Mouse (Mus musculus) limb, embryonic 10.5 days (tissue): ENCODE data around the gene Nfatc2ip. TPM values are rescaled to one million over a fixed set of nuclear protein-coding genes. Genes with fewer than 3 reads are reported as not detected.
"Not testable (repeated sequence)": the region's sequence is repeated elsewhere in the genome, so short reads cannot be mapped to it uniquely, and the experiment has no call there.

Source experiments
- DNase-seq: peaks from one replicate; pipeline ENCODE4 v3.0.0-alpha.2; 2017; ENCODE audit warnings: low spot score
- H3K27ac ChIP-seq: fragments of 300-500 bp; sonication (generic); 2 replicates; pipeline ENCODE4 v1.5.1; 2016; ENCODE audit warnings: mild to moderate bottlenecking
- H3K27me3 ChIP-seq: fragments of 300-500 bp; sonication (generic); 2 replicates; pipeline ENCODE4 v1.6.1; 2016; ENCODE audit warnings: low read depth, mild to moderate bottlenecking; ENCODE audit not compliant: poor library complexity, severe bottlenecking
- H3K36me3 ChIP-seq: fragments of 300-500 bp; sonication (generic); 2 replicates; pipeline ENCODE4 v1.6.1; 2016; ENCODE audit warnings: mild to moderate bottlenecking, moderate library complexity
- H3K4me1 ChIP-seq: fragments of 300-500 bp; sonication (generic); 2 replicates; pipeline ENCODE4 v1.6.1; 2016
- H3K4me3 ChIP-seq: fragments of 300-500 bp; sonication (generic); 2 replicates; pipeline ENCODE4 v1.5.1; 2016; ENCODE audit warnings: mild to moderate bottlenecking, moderate library complexity
- H3K9me3 ChIP-seq: fragments of 300-500 bp; sonication (generic); replicated peaks from 2 replicates; pipeline ENCODE4 v1.6.1; 2016; ENCODE audit warnings: mild to moderate bottlenecking
- whole genome bisulfite sequencing: fragments of 180-500 bp; shearing (Covaris S2); methylation state at CpG from one replicate; pipeline ENCODE4 v1.1.7; 2016; 5-methylcytosine and 5-hydroxymethylcytosine counted together
- polyA plus RNA-seq: library from polyadenylated mRNA; unstranded; fragments of >200 nt; fragmentation: Nextera tagmentation; extraction: Ambion mirVana; gene quantifications from 2 replicates; pipeline ENCODE4 v1.2.1, GENCODE M21; 2016

Gene Nfatc2ip
- polyA plus RNA-seq, 1 experiment from 2014 or later, result 2.6 TPM

DNA sequence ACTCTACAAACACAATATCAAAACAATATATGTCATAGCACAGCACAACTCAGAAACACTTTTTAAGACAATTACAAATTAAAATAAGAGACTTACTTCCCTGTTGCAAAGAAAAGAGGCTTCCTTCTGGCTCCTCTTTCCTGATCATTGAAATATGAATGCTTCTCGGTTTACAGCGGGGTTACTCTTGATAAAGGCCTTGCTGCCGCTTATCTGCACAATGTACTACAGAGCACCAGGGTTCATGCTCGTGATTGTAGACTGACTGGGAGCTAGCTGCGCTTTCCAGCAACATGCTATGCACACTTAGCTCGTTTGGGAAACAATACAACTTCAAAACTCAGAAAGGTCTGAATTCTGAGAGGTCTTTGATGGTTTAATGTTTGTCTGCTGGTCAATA, 684 bp upstream of the Nfatc2ip start:
- H3K36me3 ChIP-seq, result peaks cover 7% of the 10 kb centered on the region
- H3K27me3 ChIP-seq, result no peaks in the 10 kb centered on the region
- H3K9me3 ChIP-seq, result no peaks in the 10 kb centered on the region
- H3K27ac ChIP-seq, result peak overlapping the region; percentile 81; the same call in 1 of the 2 replicates
- WGBS, result 62% methylated on average over 6 of the region's 6 CpGs
- peak overlapping the region; percentile 97 for H3K4me3 ChIP-seq
- H3K4me1 ChIP-seq, result peaks cover 9% of the 10 kb centered on the region
- no peak for DNase-seq

DNA sequence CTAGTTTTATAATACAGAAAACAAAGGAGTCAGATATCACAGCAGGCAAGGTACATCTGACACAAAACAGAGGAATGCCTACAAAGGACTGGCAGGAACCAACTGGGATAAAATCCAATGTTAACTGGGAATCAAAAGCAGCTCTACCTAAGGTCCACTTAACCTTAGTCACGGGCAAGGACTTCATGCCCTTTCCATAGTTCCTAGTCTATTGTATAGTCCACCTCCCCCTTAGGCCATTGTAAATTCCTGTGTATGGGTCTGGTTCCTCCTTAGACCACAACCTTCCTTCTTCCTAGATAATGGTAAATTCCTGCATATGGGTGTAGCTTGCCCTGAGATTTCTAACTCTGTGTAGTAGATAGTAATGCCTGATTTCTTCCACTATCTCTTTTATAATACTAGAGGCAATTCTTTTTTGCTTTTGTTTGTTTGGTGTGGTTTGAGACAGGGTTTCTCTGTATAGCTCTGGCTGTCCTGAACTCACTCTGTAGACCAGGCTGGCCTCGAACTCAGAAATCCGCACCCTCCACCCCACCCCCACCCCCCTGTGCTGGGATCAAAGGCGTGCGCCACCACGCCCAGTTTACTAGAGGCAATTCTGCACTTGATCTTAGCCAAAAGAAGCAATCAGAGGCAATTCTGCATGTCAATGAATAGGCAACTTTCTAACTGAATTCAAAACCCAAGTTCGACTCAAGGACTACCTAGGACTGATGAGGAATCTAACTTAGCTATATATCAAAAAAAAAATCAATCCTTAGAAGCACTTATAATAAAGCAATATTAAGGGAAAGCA, 4.3 kb downstream of the Nfatc2ip start:
- not testable (repeated sequence) for H3K27ac ChIP-seq, H3K9me3 ChIP-seq, DNase-seq, H3K4me1 ChIP-seq, H3K27me3 ChIP-seq, H3K4me3 ChIP-seq
- peaks cover 50% of the 10 kb centered on the region for H3K36me3 ChIP-seq
- 87% methylated on average over 7 of the region's 7 CpGs for WGBS

DNA sequence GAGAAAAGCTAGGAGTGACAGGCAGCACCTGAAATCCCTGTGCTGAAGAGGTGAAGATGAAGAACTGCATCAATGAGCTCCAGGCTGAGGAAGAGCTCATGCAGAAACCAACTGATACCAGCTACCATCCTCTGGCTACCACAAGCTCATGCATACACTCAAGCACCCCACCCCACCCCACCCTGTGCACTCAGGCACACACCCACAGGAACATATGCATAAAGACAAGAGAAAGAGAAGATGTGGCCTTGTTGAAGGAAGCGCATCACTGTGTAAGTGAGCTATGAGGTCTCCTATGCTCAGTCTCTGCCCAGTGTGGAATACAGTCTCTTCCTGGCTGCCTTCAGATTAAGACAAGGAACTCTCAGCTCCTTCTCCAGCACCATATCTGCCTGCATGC, 8.4 kb downstream of the Nfatc2ip start:
- Histone ChIP-seq H3K4me3 (no peak overlapping the region), H3K4me1 (no peaks in the 10 kb centered on the region), H3K36me3 (peaks cover 75% of the 10 kb centered on the region), H3K27ac (no peak overlapping the region), H3K9me3 (no peaks in the 10 kb centered on the region), H3K27me3 (no peaks in the 10 kb centered on the region)
- no peak for DNase-seq
- 96% methylated on average over 1 of the region's 1 CpGs for WGBS

DNA sequence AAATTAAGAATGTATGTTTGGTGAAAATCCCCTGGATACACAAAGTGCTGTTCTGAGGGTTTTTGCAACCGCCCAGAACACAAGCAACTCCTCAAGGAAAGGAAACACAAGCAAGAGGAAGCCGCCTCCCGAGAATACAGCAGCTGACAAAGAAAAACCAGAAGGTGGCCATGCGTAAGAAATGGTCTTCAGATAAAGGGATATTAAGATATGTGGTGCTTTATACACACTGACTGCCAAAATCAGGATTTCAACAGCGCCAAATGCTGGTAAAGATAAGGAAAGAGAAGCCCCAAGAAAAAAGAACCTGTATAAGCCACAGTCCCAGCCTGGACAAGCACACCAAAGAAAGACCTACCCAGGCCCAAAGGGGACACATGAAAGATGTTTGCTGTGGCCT, 13.0 kb downstream of the Nfatc2ip start:
- no peaks in the 10 kb centered on the region for H3K9me3 ChIP-seq
- DNase-seq, result no peak
- WGBS, result 93% methylated on average over 5 of the region's 5 CpGs
- no peak overlapping the region for H3K27ac ChIP-seq
- H3K4me1 ChIP-seq, result no peaks in the 10 kb centered on the region
- H3K4me3 ChIP-seq, result no peak overlapping the region
- H3K27me3 ChIP-seq, result no peaks in the 10 kb centered on the region
- H3K36me3 ChIP-seq, result peaks cover 43% of the 10 kb centered on the region

DNA sequence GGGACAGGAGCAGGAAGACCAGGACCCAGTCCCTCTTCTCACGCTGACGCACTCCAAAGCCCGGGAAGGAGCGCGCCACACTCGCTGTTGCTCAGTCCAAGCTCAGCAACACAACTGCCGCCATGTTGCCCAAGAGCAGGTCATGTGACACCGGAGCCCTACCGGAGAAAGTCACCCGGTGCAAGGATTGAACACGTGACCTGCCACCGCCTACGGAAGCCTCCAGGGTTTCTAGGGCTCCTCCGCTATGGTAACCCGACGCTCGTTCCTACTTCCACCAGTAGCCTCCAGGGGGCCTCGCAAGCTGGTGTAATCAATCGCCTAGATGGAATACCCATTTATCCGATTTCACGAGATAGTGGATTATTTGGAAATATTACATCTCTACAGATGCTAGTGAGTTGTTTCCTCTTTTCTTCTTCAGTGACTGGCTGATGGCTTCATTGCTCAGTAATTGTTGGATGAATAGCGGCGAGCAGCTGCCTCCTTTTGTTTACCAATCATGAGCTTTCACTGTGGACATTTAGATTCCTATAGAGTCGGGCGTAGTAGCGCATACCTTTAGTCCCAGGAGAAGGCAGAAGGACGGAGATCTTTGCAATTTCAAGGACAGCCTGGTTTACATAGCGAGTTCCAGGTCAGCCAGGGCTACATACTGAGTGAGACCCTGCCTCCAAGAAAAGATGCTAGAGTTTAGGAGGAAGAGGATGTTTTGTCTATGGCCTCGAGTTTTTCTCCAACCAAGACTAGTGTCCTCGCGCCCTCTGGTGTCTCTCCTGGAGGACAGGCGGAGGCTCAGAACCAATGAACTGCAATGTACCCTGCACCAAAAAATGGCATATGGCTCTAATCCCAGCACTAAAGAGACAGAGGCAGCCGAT, 19.0 kb downstream of the Nfatc2ip start, which contains the start of gene Spns1:
Spns1 (minus strand) TSS at position 173 of the 881 bp plus-strand sequence.
- H3K36me3 ChIP-seq, result peaks cover 32% of the 10 kb centered on the region
- DNase-seq, result peak; percentile 96
- under 1% methylated on average over 33 of the region's 33 CpGs for WGBS
- peaks cover 26% of the 10 kb centered on the region for H3K4me1 ChIP-seq
- H3K27me3 ChIP-seq, result no peaks in the 10 kb centered on the region
- H3K4me3 ChIP-seq, result peak within 1 kb of the TSS; percentile 98
- H3K27ac ChIP-seq, result peak within 1 kb of the TSS; percentile 88
- no peaks in the 10 kb centered on the region for H3K9me3 ChIP-seq

DNA sequence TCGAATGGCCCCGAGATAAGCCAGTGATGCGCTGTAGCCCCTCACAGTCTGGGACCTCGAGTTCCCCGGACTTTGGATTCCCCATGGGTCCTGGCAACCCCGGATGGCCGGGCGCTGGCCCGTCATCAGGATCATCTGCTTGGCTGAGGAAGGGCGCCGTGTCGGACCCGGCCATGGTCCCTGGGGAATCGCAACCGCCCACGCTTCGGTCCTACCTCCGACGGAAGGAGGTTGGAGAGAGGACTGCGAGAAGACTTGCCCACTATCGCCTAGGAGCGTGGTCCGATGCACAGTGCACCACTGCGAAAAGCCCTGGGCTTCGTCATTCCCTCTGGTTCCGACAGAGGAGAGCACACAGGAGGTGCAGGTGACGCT, 19.6 kb downstream of the Nfatc2ip start:
- no peaks in the 10 kb centered on the region for H3K27me3 ChIP-seq
- no peaks in the 10 kb centered on the region for H3K9me3 ChIP-seq
- peaks cover 26% of the 10 kb centered on the region for H3K4me1 ChIP-seq
- 2% methylated on average over 27 of the region's 27 CpGs for WGBS
- H3K36me3 ChIP-seq, result peaks cover 39% of the 10 kb centered on the region
- H3K4me3 ChIP-seq, result peak overlapping the region; percentile 98
- peak overlapping the region; percentile 88 for H3K27ac ChIP-seq
- DNase-seq, result no peak

DNA sequence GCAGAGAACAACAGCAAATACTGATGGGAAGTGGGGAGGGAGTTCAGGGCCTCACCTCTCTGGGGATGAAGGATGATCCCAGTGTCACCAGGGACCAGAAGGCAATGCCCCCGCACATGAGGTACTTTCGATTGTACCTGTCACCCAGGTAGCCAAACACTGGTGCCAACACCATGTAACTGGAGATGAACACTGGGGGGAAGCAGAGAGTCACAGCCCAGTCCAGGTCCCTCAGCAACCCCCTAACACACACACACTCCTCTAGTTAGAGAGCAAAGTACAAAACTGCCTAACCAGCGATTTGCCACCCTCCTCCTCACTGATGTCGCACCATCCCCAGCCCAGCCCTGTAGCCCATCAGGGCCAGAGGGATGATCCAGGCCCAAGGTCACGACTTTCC, 21.5 kb downstream of the Nfatc2ip start:
- H3K9me3 ChIP-seq, result no peaks in the 10 kb centered on the region
- no peak for DNase-seq

DNA sequence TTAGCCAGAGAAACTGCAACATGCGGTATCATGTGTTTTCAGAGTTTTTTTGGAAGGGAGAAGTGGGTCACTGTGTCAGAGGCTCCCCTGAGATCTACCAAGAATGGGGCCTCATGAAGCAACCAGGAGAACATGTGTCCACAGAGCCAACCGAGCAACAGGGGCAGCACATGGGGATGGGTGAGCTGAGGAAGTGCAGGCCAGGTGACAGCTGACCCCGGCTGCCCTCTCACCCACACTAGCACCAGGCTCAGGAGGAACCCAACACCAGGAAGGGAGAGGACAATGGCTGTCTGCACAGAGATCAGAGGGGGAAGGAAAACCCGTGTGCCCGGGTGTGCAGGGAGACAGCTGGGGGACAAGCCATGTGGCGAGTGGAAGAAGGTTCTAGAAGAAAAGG, 22.0 kb downstream of the Nfatc2ip start:
- H3K4me3 ChIP-seq, result no peak overlapping the region
- no peak for DNase-seq
- H3K9me3 ChIP-seq, result no peaks in the 10 kb centered on the region
- H3K36me3 ChIP-seq, result peaks cover 62% of the 10 kb centered on the region
- H3K27ac ChIP-seq, result no peak overlapping the region
- H3K4me1 ChIP-seq, result peaks cover 26% of the 10 kb centered on the region
- WGBS, result 75% methylated on average over 6 of the region's 6 CpGs
- H3K27me3 ChIP-seq, result no peaks in the 10 kb centered on the region

More for the DNA sequence above, 21.5 kb downstream of the Nfatc2ip start:
- Histone ChIP-seq H3K27me3 (no peaks in the 10 kb centered on the region), H3K27ac (no peak overlapping the region), H3K4me3 (no peak overlapping the region), H3K4me1 (peaks cover 26% of the 10 kb centered on the region), H3K36me3 (peaks cover 57% of the 10 kb centered on the region)
- 78% methylated on average over 5 of the region's 5 CpGs for WGBS

DNA sequence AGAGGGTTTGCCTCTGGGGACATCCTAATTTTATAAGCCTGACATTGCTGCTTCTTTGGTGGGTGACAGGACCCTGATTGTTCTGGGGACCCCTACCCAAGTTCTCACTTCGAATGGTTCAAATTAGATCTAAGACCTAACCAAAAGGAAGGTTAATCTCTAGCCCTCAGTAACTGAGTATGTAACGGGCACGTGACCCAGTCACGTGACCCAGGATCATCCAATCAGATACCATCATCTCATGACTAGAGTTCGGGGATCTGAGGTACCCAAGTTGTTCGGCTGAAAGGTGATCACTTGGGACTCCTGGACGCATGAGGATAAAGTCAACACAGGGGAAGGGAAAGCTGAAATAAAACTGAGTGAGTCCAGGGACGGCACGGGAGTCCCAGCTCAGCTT, 23.5 kb downstream of the Nfatc2ip start:
- Histone ChIP-seq H3K4me1 (peaks cover 23% of the 10 kb centered on the region), H3K4me3 (no peak overlapping the region), H3K9me3 (no peaks in the 10 kb centered on the region), H3K27ac (no peak overlapping the region), H3K36me3 (peaks cover 76% of the 10 kb centered on the region), H3K27me3 (no peaks in the 10 kb centered on the region)
- DNase-seq, result no peak
- 88% methylated on average over 9 of the region's 9 CpGs for WGBS

DNA sequence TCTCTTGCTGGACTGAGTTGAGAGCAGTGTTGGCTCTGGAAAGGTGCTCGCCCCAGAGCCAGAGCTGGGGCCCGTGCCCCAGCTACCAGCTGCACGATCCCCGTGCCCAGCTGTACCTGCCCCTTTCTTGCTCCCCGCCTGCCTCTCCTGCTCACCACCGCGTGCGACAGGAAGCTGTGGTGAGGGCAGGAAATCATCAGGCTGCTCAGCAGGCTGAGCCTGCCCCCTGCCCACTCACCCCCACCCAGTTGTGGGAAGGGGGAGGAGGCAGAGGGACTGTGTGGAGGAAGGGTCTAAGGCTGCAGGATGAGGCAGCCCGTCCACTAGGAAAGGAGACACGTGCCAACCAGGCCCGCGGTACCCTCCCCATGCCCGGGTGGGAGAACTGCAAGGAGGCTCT, 27.1 kb downstream of the Nfatc2ip start, which contains the start of gene Lat:
Lat (minus strand) TSS at position 178 of the 400 bp plus-strand sequence.
- Histone ChIP-seq H3K9me3 (no peaks in the 10 kb centered on the region), H3K27ac (no peak within 1 kb of the TSS), H3K4me1 (no peaks in the 10 kb centered on the region), H3K27me3 (no peaks in the 10 kb centered on the region), H3K36me3 (peaks cover 72% of the 10 kb centered on the region), H3K4me3 (no peak within 1 kb of the TSS; the same call in 1 of the 2 replicates)
- WGBS, result 79% methylated on average over 13 of the region's 13 CpGs
- DNase-seq, result no peak

DNA sequence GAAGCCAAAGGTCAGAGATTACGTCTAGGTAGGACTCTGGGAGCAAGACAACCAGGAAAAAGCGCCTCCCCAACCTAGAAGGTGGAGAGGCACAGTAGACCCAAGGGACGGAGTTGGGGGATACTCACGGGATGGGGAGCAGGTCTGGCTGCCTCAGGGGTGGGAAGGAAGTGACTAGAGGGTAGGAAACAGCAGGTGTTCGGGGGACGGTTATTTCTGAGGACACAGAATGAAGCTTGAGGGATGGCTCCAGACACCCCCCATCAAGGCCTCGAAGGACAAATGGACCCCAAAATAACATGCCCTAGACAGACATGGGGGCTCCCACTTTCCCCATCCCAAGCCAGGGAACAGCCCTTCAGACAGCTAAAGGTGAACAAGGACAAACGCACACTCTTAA, 28.2 kb downstream of the Nfatc2ip start:
- no peaks in the 10 kb centered on the region for H3K9me3 ChIP-seq
- DNase-seq, result no peak
- 91% methylated on average over 8 of the region's 8 CpGs for WGBS
- H3K36me3 ChIP-seq, result peaks cover 70% of the 10 kb centered on the region
- H3K4me3 ChIP-seq, result no peak overlapping the region
- no peaks in the 10 kb centered on the region for H3K4me1 ChIP-seq
- no peaks in the 10 kb centered on the region for H3K27me3 ChIP-seq
- no peak overlapping the region for H3K27ac ChIP-seq

DNA sequence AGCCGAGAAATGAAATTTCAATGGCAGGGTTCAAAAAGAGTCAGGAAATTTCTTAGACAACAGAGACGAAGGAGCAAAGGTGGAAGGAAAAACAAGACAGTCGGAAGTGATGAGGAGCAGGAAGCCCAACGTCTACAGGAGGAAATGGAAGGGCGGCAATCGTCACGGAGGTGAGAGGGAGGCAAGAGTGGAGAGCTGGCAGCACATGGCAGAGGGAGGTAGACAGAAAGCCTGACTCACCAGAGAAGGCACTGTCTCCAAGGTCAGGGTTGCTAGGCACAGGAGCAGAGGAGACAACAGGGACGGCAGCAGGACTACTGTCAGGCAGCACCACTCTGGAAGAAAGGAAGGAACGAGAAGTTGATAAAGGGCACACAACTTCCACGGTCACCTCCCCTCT, 28.9 kb downstream of the Nfatc2ip start:
- no peaks in the 10 kb centered on the region for H3K9me3 ChIP-seq
- no peak overlapping the region for H3K4me3 ChIP-seq
- peaks cover 62% of the 10 kb centered on the region for H3K36me3 ChIP-seq
- H3K27ac ChIP-seq, result no peak overlapping the region
- H3K4me1 ChIP-seq, result no peaks in the 10 kb centered on the region
- WGBS, result 89% methylated on average over 10 of the region's 10 CpGs
- no peak for DNase-seq
- H3K27me3 ChIP-seq, result no peaks in the 10 kb centered on the region

DNA sequence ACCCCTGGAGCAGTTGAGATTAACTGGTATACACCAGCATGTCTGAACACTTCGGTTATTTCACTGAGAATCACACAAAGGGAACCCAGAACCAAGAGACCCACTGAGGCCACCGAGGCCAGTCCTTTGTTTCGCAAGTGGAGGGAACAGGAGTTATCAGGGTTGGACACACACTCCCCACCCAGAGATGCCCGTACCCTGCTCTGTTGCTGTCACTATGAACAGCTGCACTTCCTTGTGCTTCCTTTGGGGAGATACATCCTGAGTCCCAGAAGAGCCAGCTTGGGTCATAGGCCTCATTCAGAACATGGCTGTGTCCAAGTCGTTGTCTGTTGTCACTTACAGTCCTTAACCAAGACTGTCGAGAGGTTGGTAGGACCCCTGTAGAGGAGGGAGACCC, 33.5 kb downstream of the Nfatc2ip start:
- H3K4me3 ChIP-seq, result no peak overlapping the region
- no peaks in the 10 kb centered on the region for H3K9me3 ChIP-seq
- H3K36me3 ChIP-seq, result peaks cover 18% of the 10 kb centered on the region
- no peaks in the 10 kb centered on the region for H3K4me1 ChIP-seq
- H3K27me3 ChIP-seq, result no peaks in the 10 kb centered on the region
- DNase-seq, result no peak
- 90% methylated on average over 6 of the region's 6 CpGs for WGBS
- no peak overlapping the region for H3K27ac ChIP-seq
